Mouse (Mus musculus) G1E (cell line): ENCODE data around the gene Nphp1.

Experiments
- CTCF ChIP-seq: IDR thresholded peaks from 2 replicates; pipeline ENCODE4 v1.5.1; 2012; ENCODE audit warnings: low read depth, low read length, inconsistent platforms, mixed read lengths
- GATA1 ChIP-seq: IDR thresholded peaks from 2 replicates; pipeline ENCODE4 v1.6.1; 2012; ENCODE audit warnings: borderline replicate concordance, low read length, inconsistent platforms, mixed read lengths

GRCm38 (mm10) chr2:127775013-127775412 is 13.7 kb downstream of the Nphp1 start:
- no peak for TF ChIP-seq CTCF
- TF ChIP-seq GATA1: no peak
